Mouse (Mus musculus) embryonic facial prominence, embryonic 11.5 days (tissue): ENCODE results near the gene Dennd2a. TPM values are rescaled to one million over a fixed set of nuclear protein-coding genes. Genes with fewer than 3 reads are reported as not detected.

Experiments
- ATAC-seq: fragments of 200-750 bp; cut with Nextera tagmentation; replicated peaks from 2 replicates; pipeline ENCODE4 v1.8.0; 2017; ENCODE audit warnings: low read depth; ENCODE audit not compliant: insufficient number of reproducible peaks, low FRiP score, low TSS enrichment
- DNase-seq: peaks from one replicate; pipeline ENCODE4 v3.0.0-alpha.2; 2015; ENCODE audit warnings: low spot score
- H3K27ac ChIP-seq: fragments of 300-500 bp; sonication (generic); replicated peaks from 2 replicates; pipeline ENCODE4 v1.5.1; 2014; ENCODE audit warnings: mild to moderate bottlenecking, low read depth, low read length, control low read depth
- H3K27me3 ChIP-seq: fragments of 300-500 bp; sonication (generic); 2 replicates; pipeline ENCODE4 v1.6.1; 2014; ENCODE audit warnings: mild to moderate bottlenecking, low read length, moderate library complexity, mixed read lengths; ENCODE audit not compliant: control insufficient read depth, insufficient read depth
- H3K36me3 ChIP-seq: fragments of 300-500 bp; sonication (generic); replicated peaks from 2 replicates; pipeline ENCODE4 v1.6.1; 2014; ENCODE audit warnings: low read depth, mild to moderate bottlenecking, low read length, moderate library complexity, mixed read lengths; ENCODE audit not compliant: control insufficient read depth, insufficient read depth
- H3K4me1 ChIP-seq: fragments of 300-500 bp; sonication (generic); 2 replicates; pipeline ENCODE4 v1.6.1; 2014; ENCODE audit warnings: low read length, mixed read lengths; ENCODE audit not compliant: control insufficient read depth, insufficient read depth
- H3K4me2 ChIP-seq: fragments of 300-500 bp; sonication (generic); 2 replicates; pipeline ENCODE4 v1.6.1; 2014; ENCODE audit warnings: low read depth, mild to moderate bottlenecking, control low read depth, low read length, moderate library complexity
- H3K4me3 ChIP-seq: fragments of 300-500 bp; sonication (generic); 2 replicates; pipeline ENCODE4 v1.5.1; 2014; ENCODE audit warnings: low read depth, low read length, control low read depth
- H3K9ac ChIP-seq: fragments of 300-500 bp; sonication (generic); replicated peaks from 2 replicates; pipeline ENCODE4 v1.6.1; 2014; ENCODE audit warnings: mild to moderate bottlenecking, control low read depth, low read length
- H3K9me3 ChIP-seq: fragments of 300-500 bp; sonication (generic); replicated peaks from 2 replicates; pipeline ENCODE4 v1.6.1; 2016; ENCODE audit warnings: mild to moderate bottlenecking, low read length, inconsistent platforms, mixed read lengths; ENCODE audit not compliant: control insufficient read depth
- WGBS: fragments of 180-500 bp; shearing (Covaris S2); extraction: QIAGEN DNeasy Blood & Tissue Kit; methylation state at CpG from one replicate; pipeline ENCODE4 v1.1.7; 2014; 5-methylcytosine and 5-hydroxymethylcytosine counted together
- polyA plus RNA-seq: library from polyadenylated mRNA; unstranded; fragments of >200 nt; fragmentation: Nextera tagmentation; extraction: Ambion mirVana; gene quantifications from 2 replicates; pipeline ENCODE4 v1.2.1, GENCODE M21; 2014

Gene Dennd2a
- polyA plus RNA-seq, 1 experiment from 2014 or later = 27.4 TPM

DNA sequence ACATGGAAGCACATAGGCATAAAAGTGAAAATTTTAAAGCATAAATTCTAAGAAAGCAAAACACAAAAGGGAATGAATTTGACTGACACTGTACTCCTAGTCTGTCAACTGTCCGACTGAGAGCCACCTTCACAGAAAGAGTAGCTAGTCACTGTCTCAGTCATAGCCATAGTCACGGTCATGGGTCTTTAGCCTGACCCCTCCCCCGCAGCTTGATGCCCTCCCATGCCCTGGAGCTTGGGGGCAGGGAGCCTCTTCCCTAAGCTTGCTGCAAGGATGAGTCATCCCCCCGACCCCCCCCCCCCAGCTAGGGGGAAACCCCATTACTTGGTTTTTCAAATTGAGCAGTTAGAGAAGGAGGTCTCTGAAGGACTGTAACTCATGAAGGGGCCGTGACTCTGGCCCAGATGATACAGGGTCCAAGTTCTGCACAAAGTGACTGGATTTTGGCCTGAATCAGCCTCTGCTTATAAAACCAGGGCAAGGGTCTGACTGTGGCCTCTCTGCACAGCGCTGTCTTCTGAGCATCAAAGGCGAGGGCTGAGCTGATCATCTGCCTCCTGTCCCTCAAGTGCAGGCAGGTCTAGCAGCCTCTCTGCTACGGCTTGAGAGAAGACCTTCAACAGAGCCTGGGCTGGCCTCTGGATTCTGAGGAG lies 5.6 kb downstream of the Dennd2a start:
- Histone ChIP-seq H3K4me3 (no peak overlapping the region), H3K4me2 (no peak overlapping the region), H3K9me3 (no peaks in the 10 kb centered on the region), H3K27ac (no peak overlapping the region), H3K4me1 (no peaks in the 10 kb centered on the region; the same call in 1 of the 2 replicates), H3K36me3 (no peaks in the 10 kb centered on the region; the same call in 1 of the 2 replicates), H3K9ac (no peak overlapping the region), H3K27me3 (no peaks in the 10 kb centered on the region)
- ATAC-seq (no peak), DNase-seq (no peak)
- 67% methylated on average over 8 of the region's 8 CpGs for WGBS

DNA sequence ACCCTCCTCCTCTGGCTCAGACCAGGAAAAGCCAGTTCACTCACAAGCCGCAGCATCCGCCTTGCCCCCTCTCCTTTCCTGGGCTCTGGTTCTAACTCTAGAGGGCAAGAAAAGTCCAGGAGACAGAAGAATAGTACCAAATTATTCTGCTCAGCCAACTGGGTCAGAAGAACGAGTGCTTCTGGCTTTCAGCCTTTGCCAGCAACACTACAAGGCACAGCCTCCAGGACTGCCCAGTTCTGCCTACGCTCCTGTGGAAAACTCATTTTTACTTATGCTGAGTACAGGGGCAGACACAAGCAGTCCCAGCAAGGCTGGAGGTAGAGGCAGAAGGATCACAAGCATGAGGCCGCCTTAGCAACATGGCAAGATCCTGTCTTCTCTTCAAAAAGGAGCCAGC lies 9.6 kb downstream of the Dennd2a start:
- 86% methylated on average over 5 of the region's 5 CpGs for WGBS
- no peak for ATAC-seq
- no peak overlapping the region for H3K27ac ChIP-seq

DNA sequence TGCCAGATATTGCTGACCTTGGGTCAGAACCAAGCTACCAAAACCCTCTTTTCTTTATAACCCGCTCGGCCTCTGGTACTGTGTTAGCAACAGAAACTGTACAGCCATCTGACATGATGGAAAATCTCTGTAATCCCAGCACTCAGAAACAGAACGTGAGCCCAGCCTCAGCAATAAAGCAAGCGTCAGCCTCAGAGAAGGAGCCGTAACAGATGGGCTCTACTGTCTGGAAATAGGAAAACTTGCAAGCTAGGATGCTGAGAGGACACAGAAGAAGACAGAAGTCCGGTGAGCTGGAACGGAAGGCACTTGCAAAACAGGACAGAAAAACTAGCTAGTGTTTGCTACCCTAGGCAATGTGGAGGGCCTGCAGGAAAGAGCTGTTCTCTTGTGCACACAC lies 12.2 kb downstream of the Dennd2a start:
- no peak overlapping the region for H3K27ac ChIP-seq
- no peaks in the 10 kb centered on the region for H3K9me3 ChIP-seq
- H3K27me3 ChIP-seq = no peaks in the 10 kb centered on the region
- no peaks in the 10 kb centered on the region; the same call in 1 of the 2 replicates for H3K36me3 ChIP-seq
- ATAC-seq (no peak), DNase-seq (no peak)
- peaks cover 8% of the 10 kb centered on the region for H3K4me1 ChIP-seq
- H3K4me2 ChIP-seq = no peak overlapping the region
- H3K4me3 ChIP-seq = no peak overlapping the region
- H3K9ac ChIP-seq = no peak overlapping the region
- WGBS = 91% methylated on average over 7 of the region's 7 CpGs

More for the DNA sequence above, 9.6 kb downstream of the Dennd2a start:
- H3K4me3 ChIP-seq = no peak overlapping the region
- no peak overlapping the region for H3K9ac ChIP-seq
- DNase-seq = no peak
- H3K4me2 ChIP-seq = no peak overlapping the region
- no peaks in the 10 kb centered on the region for H3K9me3 ChIP-seq
- no peaks in the 10 kb centered on the region for H3K27me3 ChIP-seq
- H3K36me3 ChIP-seq = no peaks in the 10 kb centered on the region; the same call in 1 of the 2 replicates
- peaks cover 3% of the 10 kb centered on the region for H3K4me1 ChIP-seq

DNA sequence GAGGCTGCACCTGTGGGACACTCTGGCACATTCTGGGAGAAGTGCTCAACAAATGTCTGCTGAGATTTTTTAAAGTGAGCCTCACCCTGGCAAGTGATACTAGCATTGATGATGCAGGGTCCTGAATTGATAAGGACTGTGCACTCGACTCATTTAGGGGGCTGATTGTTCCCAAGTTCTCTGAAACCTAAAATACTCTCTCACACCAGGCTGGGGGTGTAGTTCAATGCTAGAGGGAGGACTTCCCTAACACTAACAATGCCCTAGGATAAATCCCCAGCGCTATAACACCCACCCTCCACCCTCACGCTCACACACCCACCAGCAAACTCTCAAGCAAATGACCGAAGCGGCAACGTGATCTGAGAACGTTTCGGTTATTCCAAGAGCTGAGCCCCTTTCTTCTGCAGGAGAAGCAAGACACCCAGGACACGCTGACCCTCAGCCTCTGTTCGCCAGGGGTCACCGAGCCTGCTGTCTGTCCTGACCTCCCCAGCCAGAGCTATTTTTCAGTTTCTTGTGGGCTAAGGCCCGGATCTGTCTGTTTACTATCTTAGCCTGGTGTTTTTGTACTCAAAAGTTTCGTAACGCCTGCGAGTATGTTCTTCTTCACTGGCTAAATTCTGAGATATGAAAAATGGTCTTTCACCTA lies 13.8 kb downstream of the Dennd2a start:
- Histone ChIP-seq H3K4me3 (no peak overlapping the region), H3K27me3 (no peaks in the 10 kb centered on the region), H3K27ac (peak overlapping the region; percentile 68), H3K4me1 (peaks cover 14% of the 10 kb centered on the region), H3K4me2 (no peak overlapping the region), H3K9ac (peak overlapping the region; percentile 10), H3K9me3 (no peaks in the 10 kb centered on the region), H3K36me3 (no peaks in the 10 kb centered on the region)
- ATAC-seq = no peak
- WGBS = 26% methylated on average over 15 of the region's 15 CpGs
- no peak for DNase-seq

DNA sequence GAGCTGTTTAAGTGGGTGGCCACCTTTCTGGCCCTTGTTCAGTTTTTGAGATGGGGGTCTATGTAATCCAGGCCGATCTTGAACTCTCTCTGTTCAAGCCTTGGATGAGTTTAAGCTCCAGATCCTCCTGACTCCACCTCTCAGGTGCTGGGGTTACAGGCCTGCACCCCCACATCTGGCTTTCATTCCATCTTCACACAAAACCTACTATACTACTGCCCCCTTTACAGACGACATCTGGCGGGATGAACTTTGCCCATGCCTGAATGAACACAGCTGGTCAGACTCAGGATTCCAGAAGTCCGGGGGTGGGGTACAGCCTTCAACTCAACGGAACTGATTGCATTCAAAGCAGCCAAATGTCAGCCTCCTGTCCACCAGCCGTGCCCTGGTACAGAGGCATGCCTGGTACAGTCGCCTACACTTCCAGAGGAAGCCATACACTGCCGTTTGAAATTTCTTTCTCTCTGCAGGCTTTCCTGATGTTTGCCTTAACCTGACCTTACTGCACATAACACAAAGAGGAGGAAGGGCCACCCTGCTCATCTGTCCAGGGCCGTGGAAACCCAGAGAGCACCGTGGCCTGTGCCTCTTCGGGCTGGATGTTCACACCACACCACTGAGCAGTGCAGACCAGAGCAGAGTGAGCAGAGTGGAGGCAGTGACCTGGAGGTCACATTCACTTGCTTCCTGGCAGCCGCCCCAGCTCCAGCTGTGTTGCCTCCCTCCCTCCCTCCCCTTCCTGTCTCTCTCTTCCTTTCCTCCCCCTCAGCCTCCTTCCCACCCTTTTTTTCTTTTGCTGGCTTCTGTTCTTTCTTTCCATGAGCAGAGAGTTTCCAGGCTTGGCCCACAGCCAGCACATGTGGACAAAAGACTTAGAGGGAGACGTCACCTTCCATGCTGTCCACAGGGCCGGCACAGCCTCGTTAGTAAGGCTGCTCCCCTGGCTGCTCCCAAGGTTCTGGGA lies 14.8 kb downstream of the Dennd2a start:
- H3K27me3 ChIP-seq = no peaks in the 10 kb centered on the region
- no peak overlapping the region for H3K4me2 ChIP-seq
- peak; percentile 88 for ATAC-seq
- H3K9me3 ChIP-seq = no peaks in the 10 kb centered on the region
- DNase-seq = peak; percentile 80
- peaks cover 14% of the 10 kb centered on the region for H3K4me1 ChIP-seq
- WGBS = 9% methylated on average over 15 of the region's 15 CpGs
- H3K9ac ChIP-seq = peak overlapping the region; percentile 10; the same call in 1 of the 2 replicates
- no peaks in the 10 kb centered on the region for H3K36me3 ChIP-seq
- peak overlapping the region; percentile 68 for H3K27ac ChIP-seq
- H3K4me3 ChIP-seq = no peak overlapping the region

DNA sequence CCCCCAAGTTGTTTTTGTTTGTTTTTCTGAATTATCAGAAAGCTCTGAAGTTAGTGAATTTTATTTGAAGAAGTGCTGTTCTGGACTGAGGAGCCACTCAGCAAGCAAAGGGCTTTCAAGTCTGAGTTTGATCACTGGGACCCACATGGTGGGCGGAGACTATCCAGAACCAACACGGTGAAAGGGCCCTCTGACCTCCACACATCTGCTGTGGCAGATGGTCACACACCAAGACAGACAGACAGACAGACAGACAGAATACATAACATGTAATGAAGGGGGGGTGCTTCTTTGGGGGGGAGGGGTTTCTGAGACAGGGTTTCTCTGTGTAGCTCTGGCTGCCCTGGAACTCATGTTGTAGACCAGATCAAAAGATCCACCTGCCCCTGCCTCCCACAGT lies 17.1 kb downstream of the Dennd2a start:
- Histone ChIP-seq H3K4me2 (no peak overlapping the region), H3K27ac (no peak overlapping the region), H3K4me1 (peaks cover 14% of the 10 kb centered on the region), H3K27me3 (no peaks in the 10 kb centered on the region), H3K9me3 (no peaks in the 10 kb centered on the region; the same call in 1 of the 2 replicates), H3K36me3 (no peaks in the 10 kb centered on the region), H3K9ac (no peak overlapping the region), H3K4me3 (no peak overlapping the region)
- WGBS = 38% methylated on average over 2 of the region's 2 CpGs
- ATAC-seq (no peak), DNase-seq (no peak)

DNA sequence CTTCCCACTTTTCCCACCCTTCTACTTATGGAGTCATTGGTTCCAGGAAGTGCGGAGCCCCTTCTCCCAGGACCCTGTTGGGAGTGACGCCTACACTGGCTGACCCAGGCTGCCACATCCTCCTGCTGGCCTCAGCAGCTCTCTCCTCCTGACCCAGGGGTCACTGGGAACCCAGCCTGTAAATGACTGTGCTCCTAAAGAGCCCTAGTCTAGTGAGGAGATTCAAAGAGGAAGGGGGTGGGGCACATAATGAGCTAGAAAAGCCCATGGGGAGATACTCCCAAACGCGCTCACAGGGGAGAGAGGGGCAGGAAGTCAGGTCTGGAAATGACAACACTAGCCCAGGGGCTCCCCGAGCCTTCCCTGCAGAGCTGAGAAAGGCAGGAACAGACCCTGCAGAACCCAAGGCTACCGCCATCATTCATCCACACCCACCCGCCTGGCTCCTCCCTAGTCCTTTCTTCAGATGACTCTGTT lies 17.9 kb downstream of the Dennd2a start:
- Histone ChIP-seq H3K36me3 (no peaks in the 10 kb centered on the region; the same call in 1 of the 2 replicates), H3K9me3 (no peaks in the 10 kb centered on the region; the same call in 1 of the 2 replicates), H3K4me3 (no peak overlapping the region), H3K4me1 (peaks cover 14% of the 10 kb centered on the region), H3K4me2 (no peak overlapping the region), H3K27ac (peak overlapping the region; percentile 43), H3K27me3 (no peaks in the 10 kb centered on the region), H3K9ac (peak overlapping the region; percentile 28; the same call in 1 of the 2 replicates)
- 9% methylated on average over 7 of the region's 7 CpGs for WGBS
- peak; percentile 56 for DNase-seq
- peak; percentile 24; the same call in 1 of the 2 replicates for ATAC-seq
